In genomic region chr1:74030285-74030684, GRCm38 (mm10) we compare ENCODE assay signal across 10 mouse cellular contexts.
DNase-seq lines count a peak whose midpoint lies in the region; ATAC-seq and TF ChIP-seq lines count a peak whose summit lies in the region.
"Had no signal": no experiment of that assay in that cellular context is flagged by ENCODE, and none has a peak within 500 bp of the region (broad histone marks: within the 10 kb centered on the region; RNA-seq: fewer than 3 reads in every experiment).

No protein-coding gene starts in this region.

- DNase-seq in heart, adult 8-10 months (ENCODE audit: low spot score), result no peak
- peak; percentile 53 for DNase-seq in liver, adult 2 months (ENCODE audit: extremely low read depth, low read depth, low spot score)
- no peak for DNase-seq in liver
- DNase-seq in right cerebral cortex, postnatal 10 days (ENCODE audit: low spot score in 2 of 2), result no peak
- no peak for DNase-seq in retina, embryonic 14.5 days (ENCODE audit: low spot score)
- DNase-seq: cerebellum, adult 2 months had no signal

- ATAC-seq in heart, embryonic 14.5 days (ENCODE audit: insufficient number of reproducible peaks, insufficient read depth, low FRiP score, low read depth), result no peak
- ATAC-seq in embryonic facial prominence, embryonic 15.5 days (ENCODE audit: insufficient number of reproducible peaks, low FRiP score, low TSS enrichment, low read depth), result no peak
- no peak for ATAC-seq in limb, embryonic 15.5 days (ENCODE audit: insufficient number of reproducible peaks, low FRiP score, low TSS enrichment, low read depth)
- ATAC-seq: inflammation-experienced regulatory T-cells, adult 6 months had no signal

- H3K4me1 ChIP-seq in heart, embryonic 14.5 days (ENCODE audit: control insufficient read depth in 2 of 2, insufficient read depth in 2 of 2, low read length in 2 of 2), result peaks cover 94 to 100% of the 10 kb centered on the region in 2 experiments
- H3K4me1 ChIP-seq in liver, adult 2 months (ENCODE audit: control insufficient read depth, insufficient read depth, low read length), result peaks cover 69% of the 10 kb centered on the region
- H3K4me1 ChIP-seq in embryonic facial prominence, embryonic 15.5 days, result peaks cover 96% of the 10 kb centered on the region
- H3K4me1 ChIP-seq in limb, embryonic 15.5 days, result peaks cover 99% of the 10 kb centered on the region

- peaks cover 66% of the 10 kb centered on the region for H3K79me2 ChIP-seq in liver, adult 2 months (ENCODE audit: control insufficient read depth, insufficient read depth, low read length)

- no peak for TF ChIP-seq CTCF in liver, adult 2 months (IDR thresholded peaks at IDR 0.05; ENCODE audit: low read depth, low read length)

- H3K4me3 ChIP-seq in heart, embryonic 14.5 days (ENCODE audit: control insufficient read depth in 1 of 2, insufficient read depth in 1 of 2, low read depth in 1 of 2, low read length in 2 of 2), result no peak overlapping the region
- H3K4me3 ChIP-seq in liver, adult 2 months (ENCODE audit: insufficient read depth, low read depth, low read length), result no peak overlapping the region
- H3K4me3 ChIP-seq in embryonic facial prominence, embryonic 15.5 days (replicated peaks), result no peak overlapping the region
- H3K4me3 ChIP-seq in limb, embryonic 15.5 days, result no peak overlapping the region

- H3K4me2 ChIP-seq in heart, embryonic 14.5 days (ENCODE audit: low read length), result peak overlapping the region; percentile 27
- no peak overlapping the region for H3K4me2 ChIP-seq in embryonic facial prominence, embryonic 15.5 days (replicated peaks)
- no peak overlapping the region for H3K4me2 ChIP-seq in limb, embryonic 15.5 days

- TF ChIP-seq POLR2A in liver, adult 2 months (IDR thresholded peaks at IDR 0.05; ENCODE audit: extremely low read depth, insufficient read depth, low read length), result no peak

- peak overlapping the region; percentile 83 to 86 for H3K27ac ChIP-seq in heart, embryonic 14.5 days (replicated peaks in 1 of 2; ENCODE audit: control insufficient read depth in 1 of 2, insufficient read depth in 1 of 2, low read depth in 2 of 2, low read length in 2 of 2)
- H3K27ac ChIP-seq in liver, adult 2 months (replicated peaks; ENCODE audit: insufficient read depth, low read depth, low read length), result peak overlapping the region; percentile 64
- H3K27ac ChIP-seq in embryonic facial prominence, embryonic 15.5 days (replicated peaks), result peak overlapping the region; percentile 68; the same call in 1 of the 2 replicates
- peak overlapping the region; percentile 68 for H3K27ac ChIP-seq in limb, embryonic 15.5 days

- peak overlapping the region; percentile 27 for H3K9ac ChIP-seq in heart, embryonic 14.5 days (ENCODE audit: low read length)
- no peak overlapping the region for H3K9ac ChIP-seq in liver, adult 2 months (ENCODE audit: low read depth, low read length)
- no peak overlapping the region for H3K9ac ChIP-seq in embryonic facial prominence, embryonic 15.5 days
- H3K9ac ChIP-seq in limb, embryonic 15.5 days, result no peak overlapping the region

- WGBS in heart, embryonic 14.5 days, result 77% methylated on average over 1 of the region's 1 CpGs
- WGBS in liver, adult 2 months, result 17% methylated on average over 1 of the region's 1 CpGs
- 73% methylated on average over 1 of the region's 1 CpGs for WGBS in embryonic facial prominence, embryonic 15.5 days
- WGBS in limb, embryonic 15.5 days, result 52% methylated on average over 1 of the region's 1 CpGs

- H3K27me3 ChIP-seq in heart, embryonic 14.5 days (ENCODE audit: control insufficient read depth, insufficient read depth, low read length), result no peaks in the 10 kb centered on the region
- H3K27me3 ChIP-seq in liver, adult 2 months (ENCODE audit: control insufficient read depth, insufficient read depth, low read length), result no peaks in the 10 kb centered on the region
- H3K27me3 ChIP-seq in embryonic facial prominence, embryonic 15.5 days, result no peaks in the 10 kb centered on the region
- no peaks in the 10 kb centered on the region for H3K27me3 ChIP-seq in limb, embryonic 15.5 days

- H3K9me3 ChIP-seq in heart, embryonic 14.5 days (ENCODE audit: control insufficient read depth, low read length), result no peaks in the 10 kb centered on the region
- H3K9me3 ChIP-seq in embryonic facial prominence, embryonic 15.5 days (replicated peaks), result no peaks in the 10 kb centered on the region
- H3K9me3 ChIP-seq in limb, embryonic 15.5 days, result no peaks in the 10 kb centered on the region

- no peaks in the 10 kb centered on the region for H3K36me3 ChIP-seq in heart, embryonic 14.5 days (ENCODE audit: control insufficient read depth, insufficient read depth, low read length)
- no peaks in the 10 kb centered on the region for H3K36me3 ChIP-seq in liver, adult 2 months (ENCODE audit: control insufficient read depth, insufficient read depth, low read length)
- H3K36me3 ChIP-seq in embryonic facial prominence, embryonic 15.5 days, result no peaks in the 10 kb centered on the region
- no peaks in the 10 kb centered on the region for H3K36me3 ChIP-seq in limb, embryonic 15.5 days
